Mouse (Mus musculus) stomach, embryonic 14.5 days (tissue): ENCODE results near the gene Rngtt. TPM values are rescaled to one million over a fixed set of nuclear protein-coding genes. Genes with fewer than 3 reads are reported as not detected.

Source experiments
- ATAC-seq: fragments of 200-750 bp; cut with Nextera tagmentation; 2 replicates; pipeline ENCODE4 v1.8.0; 2017; ENCODE audit warnings: low read depth, moderate TSS enrichment; ENCODE audit not compliant: insufficient number of reproducible peaks, insufficient read depth, low FRiP score
- H3K27ac ChIP-seq: fragments of 300-500 bp; sonication (generic); 2 replicates; pipeline ENCODE4 v1.5.1; 2014; ENCODE audit warnings: mild to moderate bottlenecking, low read length, moderate library complexity, mixed read lengths
- H3K27me3 ChIP-seq: fragments of 300-500 bp; sonication (generic); 2 replicates; pipeline ENCODE4 v1.6.1; 2014; ENCODE audit warnings: low read length, control low read depth, mixed read lengths; ENCODE audit not compliant: control insufficient read depth, insufficient read depth
- H3K36me3 ChIP-seq: fragments of 300-500 bp; sonication (generic); 2 replicates; pipeline ENCODE4 v1.6.1; 2014; ENCODE audit warnings: mild to moderate bottlenecking, control low read depth, low read length, moderate library complexity, mixed read lengths; ENCODE audit not compliant: control insufficient read depth, insufficient read depth
- H3K4me1 ChIP-seq: fragments of 300-500 bp; sonication (generic); 2 replicates; pipeline ENCODE4 v1.6.1; 2014; ENCODE audit warnings: low read length, control low read depth, mixed read lengths; ENCODE audit not compliant: control insufficient read depth, insufficient read depth
- H3K4me2 ChIP-seq: fragments of 300-500 bp; sonication (generic); replicated peaks from 2 replicates; pipeline ENCODE4 v1.6.1; 2014; ENCODE audit warnings: low read depth, low read length, control low read depth
- H3K4me3 ChIP-seq: fragments of 300-500 bp; sonication (generic); 2 replicates; pipeline ENCODE4 v1.5.1; 2014; ENCODE audit warnings: low read depth, low read length, control low read depth
- H3K9ac ChIP-seq: fragments of 300-500 bp; sonication (generic); replicated peaks from 2 replicates; pipeline ENCODE4 v1.6.1; 2014; ENCODE audit warnings: low read depth, mild to moderate bottlenecking, control low read depth, low read length, moderate library complexity, mixed read lengths
- H3K9me3 ChIP-seq: fragments of 300-500 bp; sonication (generic); 2 replicates; pipeline ENCODE4 v1.6.1; 2016; ENCODE audit warnings: low read depth, low read length, control low read depth; ENCODE audit not compliant: control insufficient read depth
- WGBS: fragments of 180-500 bp; shearing (Covaris S2); extraction: QIAGEN DNeasy Blood & Tissue Kit; methylation state at CpG from one replicate; pipeline ENCODE4 v1.1.7; 2014; 5-methylcytosine and 5-hydroxymethylcytosine counted together
- polyA plus RNA-seq: library from polyadenylated mRNA; unstranded; fragments of >200 nt; fragmentation: Nextera tagmentation; extraction: Ambion mirVana; gene quantifications from 2 replicates; pipeline ENCODE4 v1.2.1, GENCODE M21; 2014

The Rngtt gene
- polyA plus RNA-seq, 1 experiment from 2014 or later: 28.0 TPM

- no peaks in the 10 kb centered on the region for H3K9me3 ChIP-seq
- no peaks in the 10 kb centered on the region for H3K4me1 ChIP-seq
- H3K4me3 ChIP-seq: no peak overlapping the region
- ATAC-seq: no peak
- H3K27ac ChIP-seq: no peak overlapping the region
- H3K27me3 ChIP-seq: no peaks in the 10 kb centered on the region
- no peaks in the 10 kb centered on the region for H3K36me3 ChIP-seq
- WGBS: 91% methylated on average over 2 of the region's 2 CpGs
- no peak overlapping the region for H3K4me2 ChIP-seq
- no peak overlapping the region for H3K9ac ChIP-seq
These were observed 83.3 kb downstream of the Rngtt start for GRCm38 (mm10) chr4:33393437-33393836.

GRCm38 (mm10) chr4:33396222-33397176, 86.4 kb downstream of the Rngtt start:
- Histone ChIP-seq H3K4me2 (no peak overlapping the region), H3K4me3 (no peak overlapping the region), H3K36me3 (no peaks in the 10 kb centered on the region), H3K27ac (no peak overlapping the region), H3K9me3 (no peaks in the 10 kb centered on the region), H3K4me1 (no peaks in the 10 kb centered on the region), H3K9ac (no peak overlapping the region), H3K27me3 (no peaks in the 10 kb centered on the region)
- WGBS: 54% methylated on average over 3 of the region's 3 CpGs
- 0 out of 2 replicates have a peak, but pooled peaks have one; percentile 42 for ATAC-seq

GRCm38 (mm10) chr4:33405723-33406293, 95.7 kb downstream of the Rngtt start:
- Histone ChIP-seq H3K27ac (no peak overlapping the region), H3K27me3 (no peaks in the 10 kb centered on the region), H3K4me1 (no peaks in the 10 kb centered on the region), H3K4me3 (no peak overlapping the region), H3K4me2 (no peak overlapping the region), H3K36me3 (no peaks in the 10 kb centered on the region), H3K9ac (no peak overlapping the region), H3K9me3 (no peaks in the 10 kb centered on the region)
- ATAC-seq: no peak
- WGBS: 72% methylated on average over 2 of the region's 2 CpGs

GRCm38 (mm10) chr4:33413791-33414190, 103.7 kb downstream of the Rngtt start:
- Histone ChIP-seq H3K4me3 (no peak overlapping the region), H3K36me3 (no peaks in the 10 kb centered on the region), H3K4me1 (no peaks in the 10 kb centered on the region), H3K4me2 (no peak overlapping the region), H3K9ac (no peak overlapping the region), H3K9me3 (no peaks in the 10 kb centered on the region), H3K27me3 (no peaks in the 10 kb centered on the region), H3K27ac (no peak overlapping the region)
- ATAC-seq: no peak
- WGBS: 70% methylated on average over 4 of the region's 4 CpGs

GRCm38 (mm10) chr4:33414781-33415180, 104.7 kb downstream of the Rngtt start:
- Histone ChIP-seq H3K9me3 (no peaks in the 10 kb centered on the region), H3K4me2 (no peak overlapping the region), H3K27ac (no peak overlapping the region), H3K27me3 (no peaks in the 10 kb centered on the region), H3K36me3 (no peaks in the 10 kb centered on the region), H3K9ac (no peak overlapping the region), H3K4me1 (no peaks in the 10 kb centered on the region), H3K4me3 (no peak overlapping the region)
- ATAC-seq: no peak
- 58% methylated on average over 4 of the region's 4 CpGs for WGBS

- Histone ChIP-seq H3K4me3 (no peak overlapping the region), H3K4me2 (no peak overlapping the region), H3K4me1 (no peaks in the 10 kb centered on the region), H3K27me3 (no peaks in the 10 kb centered on the region), H3K36me3 (no peaks in the 10 kb centered on the region), H3K9me3 (no peaks in the 10 kb centered on the region), H3K27ac (no peak overlapping the region), H3K9ac (no peak overlapping the region)
- ATAC-seq: no peak
- 87% methylated on average over 4 of the region's 4 CpGs for WGBS
These were observed 107.3 kb downstream of the Rngtt start for GRCm38 (mm10) chr4:33417391-33417790.

- H3K4me3 ChIP-seq: no peak overlapping the region
- no peak overlapping the region for H3K27ac ChIP-seq
- H3K27me3 ChIP-seq: no peaks in the 10 kb centered on the region
- H3K36me3 ChIP-seq: no peaks in the 10 kb centered on the region
- 100% methylated on average over 1 of the region's 1 CpGs for WGBS
- no peaks in the 10 kb centered on the region for H3K4me1 ChIP-seq
- H3K9ac ChIP-seq: no peak overlapping the region
- no peak overlapping the region for H3K4me2 ChIP-seq
- no peaks in the 10 kb centered on the region for H3K9me3 ChIP-seq
- ATAC-seq: no peak
These were observed 109.5 kb downstream of the Rngtt start for GRCm38 (mm10) chr4:33419644-33420043.

GRCm38 (mm10) chr4:33428856-33429255, 118.7 kb downstream of the Rngtt start:
- ATAC-seq: no peak
- Histone ChIP-seq H3K4me2 (no peak overlapping the region), H3K9ac (no peak overlapping the region), H3K36me3 (no peaks in the 10 kb centered on the region), H3K9me3 (no peaks in the 10 kb centered on the region), H3K27ac (no peak overlapping the region), H3K4me1 (no peaks in the 10 kb centered on the region), H3K27me3 (no peaks in the 10 kb centered on the region), H3K4me3 (no peak overlapping the region)
- WGBS: 66% methylated on average over 4 of the region's 4 CpGs
